Mouse (Mus musculus): ENCODE results near the gene Nrgn. TPM values are rescaled to one million over a fixed set of nuclear protein-coding genes. Genes with fewer than 3 reads are reported as not detected.
A peak's percentile ranks its signal among the peaks of the same experiment; 100 is the strongest.

Nrgn gene
- polyA plus RNA-seq, 1 experiment from 2014 or later: 3.8 TPM

- peaks cover 19% of the 10 kb centered on the region for H3K4me1 ChIP-seq
- 2% methylated on average over 23 of the region's 23 CpGs for WGBS
- H3K4me2 ChIP-seq: peak overlapping the region; percentile 88
- peak overlapping the region; percentile 40 for H3K9ac ChIP-seq (replicated peaks)
- H3K9me3 ChIP-seq (replicated peaks): no peaks in the 10 kb centered on the region
- H3K27ac ChIP-seq (replicated peaks): no peak overlapping the region
- ATAC-seq (ENCODE audit: low FRiP score): no peak
- H3K4me3 ChIP-seq (replicated peaks): peak overlapping the region; percentile 50
- peaks cover 75% of the 10 kb centered on the region for H3K27me3 ChIP-seq (replicated peaks)
- H3K36me3 ChIP-seq: no peaks in the 10 kb centered on the region
Observed at GRCm38 (mm10) chr9:37551751-37552531, 763 bp downstream of the Nrgn start.

- 74% methylated on average over 1 of the region's 1 CpGs for WGBS
- peaks cover 89% of the 10 kb centered on the region for H3K27me3 ChIP-seq (replicated peaks)
- ATAC-seq (ENCODE audit: low FRiP score): no peak
Observed at GRCm38 (mm10) chr9:37550435-37550834, 2.3 kb downstream of the Nrgn start.

GRCm38 (mm10) chr9:37546889-37547288, 5.8 kb downstream of the Nrgn start:
- Histone ChIP-seq H3K4me1 (peaks cover 25% of the 10 kb centered on the region), H3K9me3 (replicated peaks) (no peaks in the 10 kb centered on the region), H3K4me3 (replicated peaks) (no peak overlapping the region), H3K36me3 (no peaks in the 10 kb centered on the region), H3K27ac (replicated peaks) (no peak overlapping the region), H3K9ac (replicated peaks) (no peak overlapping the region), H3K27me3 (replicated peaks) (peaks cover 82% of the 10 kb centered on the region), H3K4me2 (no peak overlapping the region)
- 90% methylated on average over 1 of the region's 1 CpGs for WGBS
- no peak for ATAC-seq (ENCODE audit: low FRiP score)

More at GRCm38 (mm10) chr9:37550435-37550834, 2.3 kb downstream of the Nrgn start:
- Histone ChIP-seq H3K4me2 (no peak overlapping the region), H3K4me1 (peaks cover 26% of the 10 kb centered on the region), H3K36me3 (no peaks in the 10 kb centered on the region), H3K4me3 (replicated peaks) (no peak overlapping the region), H3K9ac (replicated peaks) (no peak overlapping the region), H3K27ac (replicated peaks) (no peak overlapping the region), H3K9me3 (replicated peaks) (no peaks in the 10 kb centered on the region)

GRCm38 (mm10) chr9:37545847-37546452, 6.8 kb downstream of the Nrgn start:
- Histone ChIP-seq H3K4me1 (peaks cover 21% of the 10 kb centered on the region), H3K9ac (replicated peaks) (no peak overlapping the region), H3K4me3 (replicated peaks) (0 out of 2 replicates have a peak overlapping the region, but pooled peaks have one; percentile 3), H3K36me3 (no peaks in the 10 kb centered on the region), H3K9me3 (replicated peaks) (no peaks in the 10 kb centered on the region), H3K27ac (replicated peaks) (no peak overlapping the region), H3K27me3 (replicated peaks) (peaks cover 72% of the 10 kb centered on the region), H3K4me2 (peak overlapping the region; percentile 30; the same call in 1 of the 2 replicates)
- ATAC-seq (ENCODE audit: low FRiP score): 0 out of 2 replicates have a peak, but pooled peaks have one; percentile 8
- WGBS: 12% methylated on average over 27 of the region's 27 CpGs

- H3K9me3 ChIP-seq (replicated peaks): no peaks in the 10 kb centered on the region
- no peaks in the 10 kb centered on the region for H3K36me3 ChIP-seq
- peak overlapping the region; percentile 65 for H3K4me2 ChIP-seq
- no peak overlapping the region for H3K27ac ChIP-seq (replicated peaks)
- H3K4me1 ChIP-seq: peaks cover 21% of the 10 kb centered on the region
- peak overlapping the region; percentile 33 for H3K4me3 ChIP-seq (replicated peaks)
- peak; percentile 60 for ATAC-seq (ENCODE audit: low FRiP score)
- 0 out of 2 replicates have a peak overlapping the region, but pooled peaks have one; percentile 10 for H3K9ac ChIP-seq (replicated peaks)
- H3K27me3 ChIP-seq (replicated peaks): peaks cover 65% of the 10 kb centered on the region
- 7% methylated on average over 17 of the region's 17 CpGs for WGBS
Observed at GRCm38 (mm10) chr9:37545166-37545610, 7.5 kb downstream of the Nrgn start.

GRCm38 (mm10) chr9:37544447-37545165, 8.1 kb downstream of the Nrgn start:
- H3K9ac ChIP-seq (replicated peaks): peak overlapping the region; percentile 26; the same call in 1 of the 2 replicates
- H3K27ac ChIP-seq (replicated peaks): no peak overlapping the region
- H3K27me3 ChIP-seq (replicated peaks): peaks cover 59% of the 10 kb centered on the region
- H3K36me3 ChIP-seq: no peaks in the 10 kb centered on the region
- peaks cover 21% of the 10 kb centered on the region for H3K4me1 ChIP-seq
- ATAC-seq (ENCODE audit: low FRiP score): peak; percentile 48
- H3K4me2 ChIP-seq: peak overlapping the region; percentile 65
- H3K4me3 ChIP-seq (replicated peaks): peak overlapping the region; percentile 33
- 2% methylated on average over 29 of the region's 29 CpGs for WGBS
- no peaks in the 10 kb centered on the region for H3K9me3 ChIP-seq (replicated peaks)

- no peaks in the 10 kb centered on the region for H3K36me3 ChIP-seq
- H3K9me3 ChIP-seq (replicated peaks): no peaks in the 10 kb centered on the region
- WGBS: 25% methylated on average over 12 of the region's 12 CpGs
- peaks cover 52% of the 10 kb centered on the region for H3K27me3 ChIP-seq (replicated peaks)
- ATAC-seq (ENCODE audit: low FRiP score): no peak
- peak overlapping the region; percentile 65 for H3K4me2 ChIP-seq
- H3K27ac ChIP-seq (replicated peaks): no peak overlapping the region
- peaks cover 21% of the 10 kb centered on the region for H3K4me1 ChIP-seq
- H3K9ac ChIP-seq (replicated peaks): peak overlapping the region; percentile 26; the same call in 1 of the 2 replicates
- H3K4me3 ChIP-seq (replicated peaks): peak overlapping the region; percentile 33
Observed at GRCm38 (mm10) chr9:37543869-37544440, 8.7 kb downstream of the Nrgn start.

GRCm38 (mm10) chr9:37541851-37542642, 10.7 kb downstream of the Nrgn start:
- WGBS: 79% methylated on average over 7 of the region's 7 CpGs
- Histone ChIP-seq H3K4me1 (peaks cover 21% of the 10 kb centered on the region), H3K4me2 (no peak overlapping the region), H3K9me3 (replicated peaks) (no peaks in the 10 kb centered on the region), H3K27ac (replicated peaks) (no peak overlapping the region), H3K4me3 (replicated peaks) (no peak overlapping the region), H3K36me3 (no peaks in the 10 kb centered on the region), H3K27me3 (replicated peaks) (peaks cover 40% of the 10 kb centered on the region), H3K9ac (replicated peaks) (no peak overlapping the region)
- no peak for ATAC-seq (ENCODE audit: low FRiP score)

GRCm38 (mm10) chr9:37540701-37541575, 11.8 kb downstream of the Nrgn start:
- peaks cover 18% of the 10 kb centered on the region for H3K4me1 ChIP-seq
- no peak overlapping the region for H3K4me2 ChIP-seq
- H3K4me3 ChIP-seq (replicated peaks): no peak overlapping the region
- 86% methylated on average over 6 of the region's 6 CpGs for WGBS
- ATAC-seq (ENCODE audit: low FRiP score): no peak
- H3K9me3 ChIP-seq (replicated peaks): no peaks in the 10 kb centered on the region
- H3K27me3 ChIP-seq (replicated peaks): peaks cover 30% of the 10 kb centered on the region
- no peak overlapping the region for H3K9ac ChIP-seq (replicated peaks)
- no peaks in the 10 kb centered on the region for H3K36me3 ChIP-seq
- no peak overlapping the region for H3K27ac ChIP-seq (replicated peaks)

GRCm38 (mm10) chr9:37540226-37540625, 12.5 kb downstream of the Nrgn start:
- no peak for ATAC-seq (ENCODE audit: low FRiP score)
- Histone ChIP-seq H3K9me3 (replicated peaks) (no peaks in the 10 kb centered on the region), H3K4me2 (no peak overlapping the region), H3K27ac (replicated peaks) (no peak overlapping the region), H3K4me3 (replicated peaks) (no peak overlapping the region), H3K36me3 (no peaks in the 10 kb centered on the region), H3K4me1 (peaks cover 13% of the 10 kb centered on the region), H3K27me3 (replicated peaks) (peaks cover 23% of the 10 kb centered on the region), H3K9ac (replicated peaks) (no peak overlapping the region)
- 84% methylated on average over 4 of the region's 4 CpGs for WGBS
